Mouse (Mus musculus): ENCODE results near the gene Ccdc60.

GRCm38 (mm10) chr5:116082241-116082900, 206.4 kb downstream of the Ccdc60 start:
- no peak for TF ChIP-seq CTCF (IDR thresholded peaks at IDR 0.05; ENCODE audit: control insufficient read depth, insufficient read depth, insufficient read length)
- TF ChIP-seq USF1 (IDR thresholded peaks at IDR 0.05; ENCODE audit: low read depth): no peak
- TF ChIP-seq MYOG (IDR thresholded peaks at IDR 0.05; ENCODE audit: control insufficient read depth, extremely low read depth, insufficient read length): no peak
- no peak for TF ChIP-seq MAX (IDR thresholded peaks at IDR 0.05)
- no peak for TF ChIP-seq MYOD1 (IDR thresholded peaks at IDR 0.05; ENCODE audit: control insufficient read depth, insufficient read length, low read depth)
- no peak for TF ChIP-seq FOSL1 (IDR thresholded peaks at IDR 0.05; ENCODE audit: insufficient read depth, low read length, poor library complexity, severe bottlenecking)
- no peak for TF ChIP-seq CEBPB (IDR thresholded peaks at IDR 0.05; ENCODE audit: low read depth)

All from C2C12 (cell line).